Mouse (Mus musculus) forebrain, embryonic 16.5 days (tissue): Measurements from ENCODE around the gene Osbpl6. TPM values are rescaled to one million over a fixed set of nuclear protein-coding genes. Genes with fewer than 3 reads are reported as not detected.

Source experiments
- ATAC-seq: fragments of 200-750 bp; cut with Nextera tagmentation; 2 replicates; pipeline ENCODE4 v1.8.0; 2017; ENCODE audit warnings: mild to moderate bottlenecking, moderate library complexity
- H3K27ac ChIP-seq: fragments of 300-500 bp; sonication (generic); 2 replicates; pipeline ENCODE4 v1.5.1; 2014; ENCODE audit warnings: low read length, control low read depth
- H3K27me3 ChIP-seq: fragments of 300-500 bp; sonication (generic); replicated peaks from 2 replicates; pipeline ENCODE4 v1.6.1; 2014; ENCODE audit warnings: low read length; ENCODE audit not compliant: control insufficient read depth, insufficient read depth
- H3K36me3 ChIP-seq: fragments of 300-500 bp; sonication (generic); 2 replicates; pipeline ENCODE4 v1.6.1; 2014; ENCODE audit not compliant: control insufficient read depth, insufficient read depth
- H3K4me1 ChIP-seq: fragments of 300-500 bp; sonication (generic); replicated peaks from 2 replicates; pipeline ENCODE4 v1.6.1; 2014; ENCODE audit warnings: low read length; ENCODE audit not compliant: control insufficient read depth, insufficient read depth
- H3K4me2 ChIP-seq: fragments of 300-500 bp; sonication (generic); 2 replicates; pipeline ENCODE4 v1.6.1; 2014; ENCODE audit warnings: mild to moderate bottlenecking, low read length, control low read depth
- H3K4me3 ChIP-seq: fragments of 300-500 bp; sonication (generic); replicated peaks from 2 replicates; pipeline ENCODE4 v1.5.1; 2014; ENCODE audit warnings: mild to moderate bottlenecking, low read length, control low read depth
- H3K9ac ChIP-seq: fragments of 300-500 bp; sonication (generic); replicated peaks from 2 replicates; pipeline ENCODE4 v1.6.1; 2014; ENCODE audit warnings: low read depth, low read length, control low read depth
- H3K9me3 ChIP-seq: fragments of 300-500 bp; sonication (generic); 2 replicates; pipeline ENCODE4 v1.6.1; 2016; ENCODE audit warnings: low read length; ENCODE audit not compliant: control insufficient read depth
- whole genome bisulfite sequencing: fragments of 180-500 bp; shearing (Covaris S2); extraction: QIAGEN DNeasy Blood & Tissue Kit; methylation state at CpG from one replicate; pipeline ENCODE4 v1.1.7; 2014; 5-methylcytosine and 5-hydroxymethylcytosine counted together
- polyA plus RNA-seq: library from polyadenylated mRNA; unstranded; fragments of >200 nt; fragmentation: Nextera tagmentation; extraction: Ambion mirVana; gene quantifications from 2 replicates; pipeline ENCODE4 v1.2.1, GENCODE M21; 2015

Osbpl6 gene
- polyA plus RNA-seq, 1 experiment from 2014 or later: 28.0 TPM

GRCm38 (mm10) chr2:76412924-76413323, 6.6 kb downstream of the Osbpl6 start:
- WGBS: 53% methylated on average over 2 of the region's 2 CpGs
- Histone ChIP-seq H3K27ac (no peak overlapping the region), H3K4me1 (no peaks in the 10 kb centered on the region), H3K27me3 (no peaks in the 10 kb centered on the region), H3K4me3 (no peak overlapping the region), H3K9ac (no peak overlapping the region), H3K36me3 (no peaks in the 10 kb centered on the region), H3K4me2 (no peak overlapping the region), H3K9me3 (no peaks in the 10 kb centered on the region)
- 0 out of 2 replicates have a peak, but pooled peaks have one; percentile 62 for ATAC-seq

- no peak for ATAC-seq
- no peak overlapping the region for H3K27ac ChIP-seq
- H3K9ac ChIP-seq: no peak overlapping the region
- no peaks in the 10 kb centered on the region for H3K36me3 ChIP-seq
- H3K27me3 ChIP-seq: no peaks in the 10 kb centered on the region
- H3K4me2 ChIP-seq: no peak overlapping the region
- no peaks in the 10 kb centered on the region for H3K9me3 ChIP-seq
- H3K4me3 ChIP-seq: no peak overlapping the region
- no peaks in the 10 kb centered on the region for H3K4me1 ChIP-seq
- WGBS: 96% methylated on average over 14 of the region's 14 CpGs
Observed at GRCm38 (mm10) chr2:76417446-76418141, 11.3 kb downstream of the Osbpl6 start.

- WGBS: 90% methylated on average over 3 of the region's 3 CpGs
- no peak for ATAC-seq
- no peak overlapping the region for H3K4me3 ChIP-seq
- no peak overlapping the region for H3K4me2 ChIP-seq
- no peaks in the 10 kb centered on the region for H3K36me3 ChIP-seq
- H3K4me1 ChIP-seq: no peaks in the 10 kb centered on the region
- no peak overlapping the region for H3K27ac ChIP-seq
- no peaks in the 10 kb centered on the region for H3K27me3 ChIP-seq
- H3K9me3 ChIP-seq: no peaks in the 10 kb centered on the region
- no peak overlapping the region for H3K9ac ChIP-seq
Observed at GRCm38 (mm10) chr2:76418142-76418518, 11.8 kb downstream of the Osbpl6 start.

- H3K27me3 ChIP-seq: no peaks in the 10 kb centered on the region
- no peak overlapping the region for H3K27ac ChIP-seq
- no peak for ATAC-seq
- WGBS: 77% methylated on average over 6 of the region's 6 CpGs
- no peak overlapping the region for H3K4me2 ChIP-seq
- no peak overlapping the region for H3K9ac ChIP-seq
- H3K36me3 ChIP-seq: no peaks in the 10 kb centered on the region
- H3K9me3 ChIP-seq: no peaks in the 10 kb centered on the region
- no peaks in the 10 kb centered on the region for H3K4me1 ChIP-seq
- H3K4me3 ChIP-seq: no peak overlapping the region
Observed at GRCm38 (mm10) chr2:76421411-76421924, 15.2 kb downstream of the Osbpl6 start.

GRCm38 (mm10) chr2:76426816-76427215, 20.5 kb downstream of the Osbpl6 start:
- no peaks in the 10 kb centered on the region; the same call in 1 of the 2 replicates for H3K27me3 ChIP-seq
- H3K27ac ChIP-seq: no peak overlapping the region
- 74% methylated on average over 3 of the region's 3 CpGs for WGBS
- ATAC-seq: no peak
- H3K9ac ChIP-seq: no peak overlapping the region
- H3K36me3 ChIP-seq: no peaks in the 10 kb centered on the region
- no peak overlapping the region for H3K4me2 ChIP-seq
- peaks cover 17% of the 10 kb centered on the region for H3K4me1 ChIP-seq
- H3K4me3 ChIP-seq: no peak overlapping the region
- no peaks in the 10 kb centered on the region for H3K9me3 ChIP-seq

- WGBS: 30% methylated on average over 3 of the region's 3 CpGs
- H3K4me1 ChIP-seq: peaks cover 17% of the 10 kb centered on the region
- H3K9me3 ChIP-seq: no peaks in the 10 kb centered on the region
- H3K27me3 ChIP-seq: no peaks in the 10 kb centered on the region; the same call in 1 of the 2 replicates
- H3K27ac ChIP-seq: no peak overlapping the region
- no peak for ATAC-seq
- H3K9ac ChIP-seq: no peak overlapping the region
- H3K4me3 ChIP-seq: no peak overlapping the region
- H3K36me3 ChIP-seq: no peaks in the 10 kb centered on the region
- no peak overlapping the region for H3K4me2 ChIP-seq
Observed at GRCm38 (mm10) chr2:76429318-76429717, 23.0 kb downstream of the Osbpl6 start.

- peaks cover 17% of the 10 kb centered on the region for H3K4me1 ChIP-seq
Observed at GRCm38 (mm10) chr2:76429855-76430254, 23.5 kb downstream of the Osbpl6 start.

GRCm38 (mm10) chr2:76430539-76430938, 24.2 kb downstream of the Osbpl6 start:
- Histone ChIP-seq H3K36me3 (no peaks in the 10 kb centered on the region), H3K4me2 (no peak overlapping the region), H3K27me3 (no peaks in the 10 kb centered on the region; the same call in 1 of the 2 replicates), H3K4me3 (no peak overlapping the region), H3K9ac (no peak overlapping the region), H3K27ac (no peak overlapping the region), H3K9me3 (no peaks in the 10 kb centered on the region), H3K4me1 (peaks cover 17% of the 10 kb centered on the region)
- 43% methylated on average over 3 of the region's 3 CpGs for WGBS
- peak; percentile 96 for ATAC-seq

More at GRCm38 (mm10) chr2:76429855-76430254, 23.5 kb downstream of the Osbpl6 start:
- Histone ChIP-seq H3K4me3 (no peak overlapping the region), H3K27ac (peak overlapping the region; percentile 20; the same call in 1 of the 2 replicates), H3K27me3 (no peaks in the 10 kb centered on the region; the same call in 1 of the 2 replicates), H3K36me3 (no peaks in the 10 kb centered on the region), H3K9me3 (no peaks in the 10 kb centered on the region), H3K4me2 (no peak overlapping the region), H3K9ac (no peak overlapping the region)
- no peak for ATAC-seq
- WGBS: 81% methylated on average over 5 of the region's 5 CpGs

- no peak overlapping the region for H3K27ac ChIP-seq
- peaks cover 24% of the 10 kb centered on the region for H3K4me1 ChIP-seq
- no peak for ATAC-seq
- no peak overlapping the region for H3K4me3 ChIP-seq
- H3K27me3 ChIP-seq: no peaks in the 10 kb centered on the region; the same call in 1 of the 2 replicates
- H3K9me3 ChIP-seq: no peaks in the 10 kb centered on the region
- no peaks in the 10 kb centered on the region for H3K36me3 ChIP-seq
- no peak overlapping the region for H3K4me2 ChIP-seq
- WGBS: 83% methylated on average over 7 of the region's 7 CpGs
- H3K9ac ChIP-seq: no peak overlapping the region
Observed at GRCm38 (mm10) chr2:76434224-76434623, 27.9 kb downstream of the Osbpl6 start.
